Comparison of ENCODE assay signal across 8 mouse cellular contexts in genomic region chr10:121520923-121521585, GRCm38 (mm10). TPM values are rescaled to one million over a fixed set of nuclear protein-coding genes. Genes with fewer than 3 reads are reported as not detected.
DNase-seq lines count a peak whose midpoint lies in the region; ATAC-seq and TF ChIP-seq lines count a peak whose summit lies in the region.

No protein-coding gene starts in this region.

- no peak for TF ChIP-seq POLR2A in lung, adult 2 months (IDR thresholded peaks at IDR 0.05; ENCODE audit: borderline replicate concordance, extremely low read depth, low read depth, low read length)
- no peak for TF ChIP-seq POLR2A in kidney, adult 2 months (IDR thresholded peaks at IDR 0.05; ENCODE audit: low read depth, low read length)

- H3K27me3 ChIP-seq in lung, embryonic 15.5 days = no peaks in the 10 kb centered on the region
- no peaks in the 10 kb centered on the region for H3K27me3 ChIP-seq in limb, embryonic 13.5 days
- H3K27me3 ChIP-seq in stomach, embryonic 14.5 days (ENCODE audit: control insufficient read depth, insufficient read depth, low read length) = no peaks in the 10 kb centered on the region
- no peaks in the 10 kb centered on the region for H3K27me3 ChIP-seq in kidney, adult 2 months (replicated peaks; ENCODE audit: control insufficient read depth, insufficient read depth, low read length)

- no peak for TF ChIP-seq CTCF in lung, adult 2 months (IDR thresholded peaks at IDR 0.05; ENCODE audit: insufficient read depth, low read length)
- TF ChIP-seq CTCF in kidney, adult 2 months (conservative IDR thresholded peaks at IDR 0.05; ENCODE audit: insufficient read depth, insufficient read length, low read depth, low read length) = no peak

- DNase-seq in lung, adult 2 months = no peak
- peak; percentile 45 for DNase-seq in embryo, embryonic 11 days
- no peak for DNase-seq in cerebellum, adult 18-20 months
- no peak for DNase-seq in kidney, adult 2 months
- no peak for DNase-seq in gastrocnemius, adult 18-20 months (ENCODE audit: low spot score)

- no peak for ATAC-seq in lung, embryonic 15.5 days (ENCODE audit: borderline replicate concordance, extremely low read depth, low FRiP score, low TSS enrichment)
- ATAC-seq in limb, embryonic 13.5 days (ENCODE audit: low FRiP score, low read depth) = no peak
- peak; percentile 79 for ATAC-seq in stomach, embryonic 14.5 days (ENCODE audit: insufficient number of reproducible peaks, insufficient read depth, low FRiP score, low read depth)

- H3K4me2 ChIP-seq in lung, embryonic 15.5 days = no peak overlapping the region
- H3K4me2 ChIP-seq in limb, embryonic 13.5 days (replicated peaks) = peak overlapping the region; percentile 9; the same call in 1 of the 2 replicates
- no peak overlapping the region for H3K4me2 ChIP-seq in stomach, embryonic 14.5 days (replicated peaks; ENCODE audit: low read depth, low read length)

- H3K4me1 ChIP-seq in lung, embryonic 15.5 days = peaks cover 7% of the 10 kb centered on the region
- H3K4me1 ChIP-seq in lung, adult 2 months (ENCODE audit: control insufficient read depth, insufficient read depth, low read length) = no peaks in the 10 kb centered on the region
- peaks cover 11% of the 10 kb centered on the region for H3K4me1 ChIP-seq in limb, embryonic 13.5 days
- H3K4me1 ChIP-seq in stomach, embryonic 14.5 days (ENCODE audit: control insufficient read depth, insufficient read depth, low read length) = peaks cover 3% of the 10 kb centered on the region
- no peaks in the 10 kb centered on the region for H3K4me1 ChIP-seq in kidney, adult 2 months (ENCODE audit: control insufficient read depth, insufficient read depth, low read length)

- no peak overlapping the region for H3K4me3 ChIP-seq in lung, embryonic 15.5 days
- H3K4me3 ChIP-seq in lung, adult 2 months (replicated peaks; ENCODE audit: extremely low read depth, low read depth, low read length) = no peak overlapping the region
- no peak overlapping the region for H3K4me3 ChIP-seq in limb, embryonic 13.5 days
- H3K4me3 ChIP-seq in stomach, embryonic 14.5 days (ENCODE audit: low read depth, low read length) = no peak overlapping the region
- no peak overlapping the region for H3K4me3 ChIP-seq in kidney, adult 2 months (ENCODE audit: insufficient read depth, low read depth, low read length)

- H3K9me3 ChIP-seq in lung, embryonic 15.5 days = no peaks in the 10 kb centered on the region
- H3K9me3 ChIP-seq in limb, embryonic 13.5 days = no peaks in the 10 kb centered on the region
- H3K9me3 ChIP-seq in stomach, embryonic 14.5 days (ENCODE audit: control insufficient read depth, low read depth, low read length) = no peaks in the 10 kb centered on the region

- H3K9ac ChIP-seq in lung, embryonic 15.5 days = no peak overlapping the region
- H3K9ac ChIP-seq in limb, embryonic 13.5 days = no peak overlapping the region
- no peak overlapping the region for H3K9ac ChIP-seq in stomach, embryonic 14.5 days (replicated peaks; ENCODE audit: low read depth, low read length)

- peak overlapping the region; percentile 11; the same call in 1 of the 2 replicates for H3K27ac ChIP-seq in lung, embryonic 15.5 days
- no peak overlapping the region for H3K27ac ChIP-seq in limb, embryonic 13.5 days
- H3K27ac ChIP-seq in stomach, embryonic 14.5 days (ENCODE audit: low read length) = 0 out of 2 replicates have a peak overlapping the region, but pooled peaks have one; percentile 12
- no peak overlapping the region for H3K27ac ChIP-seq in kidney, adult 2 months (ENCODE audit: insufficient read depth, low read depth, low read length)

- WGBS in lung, embryonic 15.5 days = 18% methylated on average over 12 of the region's 12 CpGs
- WGBS in lung, adult 2 months = 36% methylated on average over 12 of the region's 12 CpGs
- 24% methylated on average over 12 of the region's 12 CpGs for WGBS in limb, embryonic 13.5 days
- 22% methylated on average over 12 of the region's 12 CpGs for WGBS in stomach, embryonic 14.5 days
- 62% methylated on average over 12 of the region's 12 CpGs for WGBS in kidney, adult 2 months

- no peaks in the 10 kb centered on the region for H3K36me3 ChIP-seq in lung, embryonic 15.5 days
- H3K36me3 ChIP-seq in limb, embryonic 13.5 days = no peaks in the 10 kb centered on the region
- H3K36me3 ChIP-seq in stomach, embryonic 14.5 days (ENCODE audit: control insufficient read depth, insufficient read depth, low read length) = no peaks in the 10 kb centered on the region
- no peaks in the 10 kb centered on the region for H3K36me3 ChIP-seq in kidney, adult 2 months (ENCODE audit: control insufficient read depth, insufficient read depth, low read length)

RNA-seq across cellular contexts. Expression of gene Rassf3, which starts 44.9 kb away (rescaled TPM):
- polyA plus RNA-seq in lung, embryonic 15.5 days (2015; fragmentation: Nextera tagmentation; extraction: Ambion mirVana) = 18.3 and 20.8 TPM in 2 replicates
- polyA plus RNA-seq in lung, adult 2 months (2012; rRNA removed) = 66.7 and 97.0 TPM in 2 replicates
- 17.8 and 18.1 TPM in 2 replicates for polyA plus RNA-seq in limb, embryonic 13.5 days (2015; fragmentation: Nextera tagmentation; extraction: Ambion mirVana)
- 19.4 and 20.7 TPM in 2 replicates for polyA plus RNA-seq in stomach, embryonic 14.5 days (2014; fragmentation: Nextera tagmentation; extraction: Ambion mirVana)
- 31.1 and 35.3 TPM in 2 replicates for polyA plus RNA-seq in kidney, adult 2 months (2012; rRNA removed)
- total RNA-seq in gastrocnemius, adult 18-20 months (2021) = 10 to 100 TPM; 34.7 to 47.5 TPM

Comparison
In these comparisons a context has a peak if more than half of its experiments do, and no peak if none do; other contexts are left out.
1. H3K27ac ChIP-seq: peak in lung, embryonic 15.5 days (single experiment) and stomach, embryonic 14.5 days (single experiment); none in limb, embryonic 13.5 days (single experiment) and kidney, adult 2 months (single experiment).